Mouse (Mus musculus): ENCODE measurements at regions not wholly inside any gene's neighbourhood (a gene's known extent, or its start where the extent isn't known, plus 50 kb on each side); places are given as distances from the start of the nearest gene placed in this dataset.

- Histone ChIP-seq H3K4me2 (replicated peaks) (no peak overlapping the region), H3K4me3 (no peak overlapping the region), H3K27ac (replicated peaks) (no peak overlapping the region), H3K9ac (replicated peaks) (no peak overlapping the region), H3K4me1 (no peaks in the 10 kb centered on the region), H3K36me3 (no peaks in the 10 kb centered on the region), H3K27me3 (no peaks in the 10 kb centered on the region), H3K9me3 (no peaks in the 10 kb centered on the region)
- WGBS = 91% methylated on average over 4 of the region's 4 CpGs
- no peak for ATAC-seq (replicated peaks)
Observed at GRCm38 (mm10) chr4:29145242-29145641, 332.3 kb downstream of the Epha7 start.

DNA sequence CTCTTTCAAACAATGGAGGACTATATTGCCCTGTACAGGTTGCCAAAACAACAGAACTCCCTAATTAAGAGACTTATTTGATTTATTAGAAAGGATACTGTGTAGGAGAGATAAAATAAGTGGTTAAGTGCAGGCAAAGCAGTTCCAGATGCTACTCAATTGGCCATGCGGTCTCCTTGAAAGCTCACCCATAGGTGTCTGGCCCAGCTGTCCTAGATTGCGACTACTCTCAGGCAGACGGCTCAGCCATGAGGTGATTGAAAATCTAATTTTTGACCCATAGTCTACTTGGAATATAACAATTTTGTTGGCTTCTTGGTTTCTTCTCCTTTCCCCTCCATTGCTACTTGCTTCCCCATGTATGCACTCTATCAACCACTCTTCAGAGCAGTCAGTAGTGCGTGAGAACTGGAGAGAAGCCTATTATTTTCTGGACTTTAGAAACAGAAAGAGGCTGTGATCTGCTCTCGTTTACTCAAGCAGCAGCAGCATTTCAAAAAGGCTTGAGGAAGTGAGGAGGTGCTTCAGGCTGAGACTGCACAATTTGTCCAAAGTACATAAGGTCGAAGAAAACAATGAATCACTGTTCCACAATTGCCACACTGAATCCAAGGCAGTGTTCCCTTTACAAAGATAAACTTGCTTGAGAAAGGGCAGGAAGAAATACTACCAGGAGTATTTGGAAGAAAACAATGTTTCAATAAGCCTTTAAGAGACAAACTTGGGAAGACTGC lies 339.4 kb downstream of the Epha7 start:
- no peak overlapping the region for H3K4me2 ChIP-seq (replicated peaks)
- no peaks in the 10 kb centered on the region for H3K4me1 ChIP-seq
- H3K27ac ChIP-seq (replicated peaks) = no peak overlapping the region
- no peak overlapping the region for H3K4me3 ChIP-seq
- ATAC-seq (replicated peaks) = no peak
- H3K27me3 ChIP-seq = no peaks in the 10 kb centered on the region
- H3K36me3 ChIP-seq = no peaks in the 10 kb centered on the region
- WGBS = 58% methylated on average over 6 of the region's 6 CpGs
- H3K9me3 ChIP-seq = no peaks in the 10 kb centered on the region
- no peak overlapping the region for H3K9ac ChIP-seq (replicated peaks)

- no peak for ATAC-seq (replicated peaks)
- H3K27ac ChIP-seq (replicated peaks) = no peak overlapping the region
- no peaks in the 10 kb centered on the region for H3K4me1 ChIP-seq
- no peak overlapping the region for H3K4me3 ChIP-seq
- H3K9me3 ChIP-seq = no peaks in the 10 kb centered on the region
- no peak overlapping the region for H3K9ac ChIP-seq (replicated peaks)
- H3K36me3 ChIP-seq = no peaks in the 10 kb centered on the region
- WGBS = 82% methylated on average over 2 of the region's 2 CpGs
- no peak overlapping the region for H3K4me2 ChIP-seq (replicated peaks)
- no peaks in the 10 kb centered on the region for H3K27me3 ChIP-seq
Observed at GRCm38 (mm10) chr4:29182494-29182893, 369.6 kb downstream of the Epha7 start.

DNA sequence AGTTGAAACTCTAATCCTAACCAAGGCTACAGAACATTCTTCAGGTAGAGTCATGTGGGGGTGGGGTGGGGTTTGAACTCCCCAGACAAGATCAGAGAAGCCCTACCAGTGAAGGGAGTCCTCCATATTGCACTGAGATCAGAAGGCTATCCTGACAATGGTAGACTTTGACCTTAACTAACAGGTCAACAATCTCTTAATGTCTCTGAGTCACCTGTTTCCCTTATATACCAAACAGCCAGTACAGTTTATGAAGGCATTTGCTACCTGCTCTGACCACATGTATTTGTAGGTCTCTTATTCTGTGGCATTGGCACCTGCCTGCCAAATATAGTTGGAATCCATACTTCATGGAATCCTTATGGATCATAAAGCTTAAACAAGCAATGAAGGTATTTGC lies 370.5 kb downstream of the Epha7 start:
- Histone ChIP-seq H3K9me3 (no peaks in the 10 kb centered on the region), H3K4me1 (no peaks in the 10 kb centered on the region), H3K4me2 (replicated peaks) (no peak overlapping the region), H3K36me3 (no peaks in the 10 kb centered on the region), H3K27me3 (no peaks in the 10 kb centered on the region), H3K4me3 (no peak overlapping the region), H3K9ac (replicated peaks) (no peak overlapping the region), H3K27ac (replicated peaks) (no peak overlapping the region)
- ATAC-seq (replicated peaks) = no peak

- H3K27me3 ChIP-seq = no peaks in the 10 kb centered on the region
- H3K4me3 ChIP-seq = no peak overlapping the region
- no peaks in the 10 kb centered on the region for H3K36me3 ChIP-seq
- no peak overlapping the region for H3K27ac ChIP-seq (replicated peaks)
- ATAC-seq (replicated peaks) = no peak
- 89% methylated on average over 2 of the region's 2 CpGs for WGBS
- H3K9me3 ChIP-seq = no peaks in the 10 kb centered on the region
- no peaks in the 10 kb centered on the region for H3K4me1 ChIP-seq
- no peak overlapping the region for H3K9ac ChIP-seq (replicated peaks)
- H3K4me2 ChIP-seq (replicated peaks) = no peak overlapping the region
Observed at GRCm38 (mm10) chr4:29183818-29184217, 370.9 kb downstream of the Epha7 start.

- Histone ChIP-seq H3K9me3 (no peaks in the 10 kb centered on the region), H3K27me3 (no peaks in the 10 kb centered on the region), H3K36me3 (no peaks in the 10 kb centered on the region), H3K4me1 (no peaks in the 10 kb centered on the region), H3K4me3 (no peak overlapping the region), H3K9ac (replicated peaks) (no peak overlapping the region), H3K4me2 (replicated peaks) (no peak overlapping the region), H3K27ac (replicated peaks) (no peak overlapping the region)
- ATAC-seq (replicated peaks) = no peak
Observed at GRCm38 (mm10) chr4:29200976-29201375, 388.0 kb downstream of the Epha7 start.
